Mouse (Mus musculus): ENCODE data around the gene Retreg1. TPM values are rescaled to one million over a fixed set of nuclear protein-coding genes. Genes with fewer than 3 reads are reported as not detected.
A peak's percentile ranks its signal among the peaks of the same experiment; 100 is the strongest.

Gene Retreg1
- total RNA-seq, 1 experiment, result 7.1 TPM

DNA sequence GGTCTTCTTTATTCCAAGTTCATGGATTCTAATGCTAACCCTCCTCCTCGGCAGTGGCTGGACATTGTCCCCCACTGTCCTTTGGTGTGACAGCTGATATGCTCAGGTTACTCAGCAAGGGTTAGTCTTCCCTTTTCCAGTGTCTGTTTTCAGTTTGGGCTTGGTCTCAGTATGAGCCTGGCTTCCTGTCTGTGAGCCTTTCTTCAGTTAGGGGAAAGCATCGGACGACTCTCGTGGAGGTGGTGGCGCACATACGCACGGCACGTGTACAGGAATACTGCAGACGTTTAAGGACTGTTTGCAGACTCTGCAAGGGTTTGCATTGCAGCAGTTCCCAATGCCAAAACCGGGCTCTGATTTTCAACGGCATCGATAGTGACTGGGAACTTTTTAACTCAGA, 54.6 kb downstream of the Retreg1 start:
- TF ChIP-seq ZC3H11A (IDR thresholded peaks at IDR 0.05; ENCODE audit: borderline replicate concordance, low read depth, low read length) (no peak), HCFC1 (IDR thresholded peaks at IDR 0.05; ENCODE audit: borderline replicate concordance, insufficient read depth, low read length) (no peak), MAFK (IDR thresholded peaks at IDR 0.05; ENCODE audit: insufficient read depth, low read depth, low read length) (no peak), ZNF384 (IDR thresholded peaks at IDR 0.05; ENCODE audit: low read depth, low read length) (no peak), CHD2 (IDR thresholded peaks at IDR 0.05; ENCODE audit: low read depth, low read length) (no peak)
- H3K4me1 ChIP-seq (ENCODE audit: control insufficient read depth in 2 of 2, insufficient read depth in 2 of 2, low read length in 2 of 2, poor library complexity in 1 of 2), result no peaks in the 10 kb centered on the region
- no peaks in the 10 kb centered on the region for H3K9me3 ChIP-seq (ENCODE audit: control insufficient read depth, insufficient read depth, low read depth, low read length)
- H3K4me3 ChIP-seq (ENCODE audit: insufficient read depth in 1 of 2, low read depth in 1 of 2, low read length in 2 of 2, poor library complexity in 1 of 2, severe bottlenecking in 1 of 2), result no peak overlapping the region
- H3K9ac ChIP-seq (ENCODE audit: insufficient read depth, low read depth, low read length, poor library complexity, severe bottlenecking), result no peak overlapping the region
- in situ Hi-C loops (cut with MboI; ENCODE audit: low sequenced_read_pairs in 2 of 2, unreplicated experiment in 2 of 2), result no loop called here
- DNase-seq (ENCODE audit: low read depth, low spot score), result no peak
- no peak overlapping the region for H3K27ac ChIP-seq (ENCODE audit: insufficient read depth, low read depth, low read length, poor library complexity, severe bottlenecking)
- H3K36me3 ChIP-seq (ENCODE audit: control insufficient read depth, insufficient read depth, low read length, poor library complexity, severe bottlenecking), result no peaks in the 10 kb centered on the region

DNA sequence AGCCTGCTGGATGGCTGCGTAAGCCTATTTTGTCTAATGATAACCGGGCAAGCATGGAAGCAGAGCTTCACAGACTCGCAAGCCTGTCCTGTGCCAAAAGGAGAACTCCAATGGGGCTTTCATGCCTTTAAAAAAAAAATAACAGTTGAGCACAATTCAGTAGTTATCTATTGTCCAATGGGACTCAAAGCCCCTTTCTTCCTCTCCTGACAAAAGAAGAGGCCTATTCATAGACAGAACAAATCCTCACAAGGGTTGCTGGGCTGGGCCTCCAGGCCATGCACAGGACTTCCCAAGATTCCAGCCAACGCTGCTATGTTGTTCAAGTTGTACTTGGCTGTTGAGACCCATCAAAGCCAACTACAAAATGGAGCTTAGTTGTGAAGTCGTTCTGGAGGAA, 56.0 kb downstream of the Retreg1 start:
- H3K36me3 ChIP-seq (ENCODE audit: control insufficient read depth, insufficient read depth, low read length, poor library complexity, severe bottlenecking), result no peaks in the 10 kb centered on the region
- H3K4me1 ChIP-seq (ENCODE audit: control insufficient read depth in 2 of 2, insufficient read depth in 2 of 2, low read length in 2 of 2, poor library complexity in 1 of 2), result peaks cover 0 to 8% of the 10 kb centered on the region in 2 experiments; a peak in 1 of 4 replicates
- H3K9me3 ChIP-seq (ENCODE audit: control insufficient read depth, insufficient read depth, low read depth, low read length), result no peaks in the 10 kb centered on the region
- in situ Hi-C loops (cut with MboI; ENCODE audit: low sequenced_read_pairs in 2 of 2, unreplicated experiment in 2 of 2), result no loop called here
- no peak overlapping the region for H3K4me3 ChIP-seq (ENCODE audit: insufficient read depth in 1 of 2, low read depth in 1 of 2, low read length in 2 of 2, poor library complexity in 1 of 2, severe bottlenecking in 1 of 2)
- no peak overlapping the region for H3K27ac ChIP-seq (ENCODE audit: insufficient read depth, low read depth, low read length, poor library complexity, severe bottlenecking)
- TF ChIP-seq ZC3H11A (IDR thresholded peaks at IDR 0.05; ENCODE audit: borderline replicate concordance, low read depth, low read length), result no peak
- no peak for TF ChIP-seq ZNF384 (IDR thresholded peaks at IDR 0.05; ENCODE audit: low read depth, low read length)
- TF ChIP-seq HCFC1 (IDR thresholded peaks at IDR 0.05; ENCODE audit: borderline replicate concordance, insufficient read depth, low read length), result no peak
- no peak for TF ChIP-seq MAFK (IDR thresholded peaks at IDR 0.05; ENCODE audit: insufficient read depth, low read depth, low read length)
- TF ChIP-seq CHD2 (IDR thresholded peaks at IDR 0.05; ENCODE audit: low read depth, low read length), result no peak
- no peak for DNase-seq (ENCODE audit: low read depth, low spot score)
- H3K9ac ChIP-seq (ENCODE audit: insufficient read depth, low read depth, low read length, poor library complexity, severe bottlenecking), result no peak overlapping the region

DNA sequence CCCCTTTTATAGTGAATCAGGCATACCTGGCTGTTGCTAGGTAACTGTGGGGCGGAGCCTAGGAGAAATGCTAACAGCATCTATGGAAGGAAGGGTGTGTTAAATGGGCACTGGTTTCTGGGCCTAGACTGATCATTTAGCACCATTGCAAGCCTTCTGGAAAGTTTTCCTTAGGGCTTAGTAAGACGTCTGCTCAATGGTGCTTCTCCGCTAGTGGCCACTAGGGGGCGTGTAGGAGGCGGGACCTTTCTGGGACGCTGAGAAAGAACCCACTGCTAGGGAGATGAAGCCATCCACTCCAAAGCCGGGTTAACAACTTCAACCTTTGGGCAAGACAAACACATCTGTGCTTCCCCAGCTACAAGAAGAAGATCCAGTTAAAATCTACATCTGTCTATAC, 57.6 kb downstream of the Retreg1 start:
- in situ Hi-C loops (cut with MboI; ENCODE audit: low sequenced_read_pairs in 2 of 2, unreplicated experiment in 2 of 2), result no loop called here
- Histone ChIP-seq H3K36me3 (ENCODE audit: control insufficient read depth, insufficient read depth, low read length, poor library complexity, severe bottlenecking) (no peaks in the 10 kb centered on the region), H3K9me3 (ENCODE audit: control insufficient read depth, insufficient read depth, low read depth, low read length) (no peaks in the 10 kb centered on the region), H3K4me1 (ENCODE audit: control insufficient read depth in 2 of 2, insufficient read depth in 2 of 2, low read length in 2 of 2, poor library complexity in 1 of 2) (peaks cover 0 to 8% of the 10 kb centered on the region in 2 experiments; a peak in 1 of 4 replicates), H3K9ac (ENCODE audit: insufficient read depth, low read depth, low read length, poor library complexity, severe bottlenecking) (no peak overlapping the region), H3K4me3 (ENCODE audit: insufficient read depth in 1 of 2, low read depth in 1 of 2, low read length in 2 of 2, poor library complexity in 1 of 2, severe bottlenecking in 1 of 2) (no peak overlapping the region), H3K27ac (ENCODE audit: insufficient read depth, low read depth, low read length, poor library complexity, severe bottlenecking) (no peak overlapping the region)
- peak; percentile 69 for DNase-seq (ENCODE audit: low read depth, low spot score)
- TF ChIP-seq ZNF384 (IDR thresholded peaks at IDR 0.05; ENCODE audit: low read depth, low read length) (no peak), MAFK (IDR thresholded peaks at IDR 0.05; ENCODE audit: insufficient read depth, low read depth, low read length) (no peak), CHD2 (IDR thresholded peaks at IDR 0.05; ENCODE audit: low read depth, low read length) (no peak), ZC3H11A (IDR thresholded peaks at IDR 0.05; ENCODE audit: borderline replicate concordance, low read depth, low read length) (no peak), HCFC1 (IDR thresholded peaks at IDR 0.05; ENCODE audit: borderline replicate concordance, insufficient read depth, low read length) (no peak)

DNA sequence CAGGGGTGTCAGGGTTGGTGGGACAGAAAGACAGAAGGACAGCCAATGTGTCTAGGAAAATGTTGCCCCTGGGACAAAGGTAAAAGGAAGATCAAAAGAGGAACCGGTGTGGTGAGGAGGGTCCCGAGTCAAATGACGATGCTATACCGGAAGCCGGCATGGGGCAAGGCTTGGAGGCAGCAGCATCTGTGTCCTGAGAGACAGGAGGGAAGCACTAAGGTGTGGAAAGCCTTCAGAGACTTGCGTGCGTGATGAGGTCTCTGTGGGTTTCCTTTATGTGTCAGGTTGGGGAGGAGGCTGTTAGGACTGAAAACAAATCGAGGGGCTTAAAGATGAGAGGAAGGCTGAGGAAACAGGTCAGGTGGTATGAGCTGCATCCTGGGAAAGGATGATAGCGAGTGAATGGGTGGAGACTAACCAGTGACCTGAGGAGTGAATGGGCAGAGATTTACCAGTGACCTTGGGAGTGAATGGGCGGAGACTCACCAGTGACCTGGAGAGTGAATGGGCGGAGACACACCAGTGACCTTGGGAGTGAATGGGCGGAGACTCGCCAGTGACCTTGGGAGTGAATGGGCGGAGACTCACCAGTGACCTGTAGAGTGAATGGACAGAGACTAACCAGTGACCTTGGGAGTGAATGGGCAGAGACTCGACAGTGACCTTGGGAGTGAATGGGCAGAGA, 60.1 kb downstream of the Retreg1 start:
- H3K4me3 ChIP-seq (ENCODE audit: insufficient read depth in 1 of 2, low read depth in 1 of 2, low read length in 2 of 2, poor library complexity in 1 of 2, severe bottlenecking in 1 of 2), result 0 out of 4 replicates have a peak overlapping the region, but pooled peaks of 1 of the 2 experiments have one; percentile 14
- no peak overlapping the region for H3K27ac ChIP-seq (ENCODE audit: insufficient read depth, low read depth, low read length, poor library complexity, severe bottlenecking)
- H3K36me3 ChIP-seq (ENCODE audit: control insufficient read depth, insufficient read depth, low read length, poor library complexity, severe bottlenecking), result no peaks in the 10 kb centered on the region
- DNase-seq (ENCODE audit: low read depth, low spot score), result peak; percentile 62
- in situ Hi-C loops (cut with MboI; ENCODE audit: low sequenced_read_pairs in 2 of 2, unreplicated experiment in 2 of 2), result no loop called here
- H3K9ac ChIP-seq (ENCODE audit: insufficient read depth, low read depth, low read length, poor library complexity, severe bottlenecking), result no peak overlapping the region
- H3K9me3 ChIP-seq (ENCODE audit: control insufficient read depth, insufficient read depth, low read depth, low read length), result no peaks in the 10 kb centered on the region
- H3K4me1 ChIP-seq (ENCODE audit: control insufficient read depth in 2 of 2, insufficient read depth in 2 of 2, low read length in 2 of 2, poor library complexity in 1 of 2), result peaks cover 0 to 8% of the 10 kb centered on the region in 2 experiments; a peak in 1 of 4 replicates
- TF ChIP-seq ZNF384 (IDR thresholded peaks at IDR 0.05; ENCODE audit: low read depth, low read length) (no peak), CHD2 (IDR thresholded peaks at IDR 0.05; ENCODE audit: low read depth, low read length) (no peak), HCFC1 (IDR thresholded peaks at IDR 0.05; ENCODE audit: borderline replicate concordance, insufficient read depth, low read length) (no peak), ZC3H11A (IDR thresholded peaks at IDR 0.05; ENCODE audit: borderline replicate concordance, low read depth, low read length) (no peak), MAFK (IDR thresholded peaks at IDR 0.05; ENCODE audit: insufficient read depth, low read depth, low read length) (no peak)
